Mouse (Mus musculus) midbrain, postnatal 0 days (tissue): Measurements from ENCODE around the gene Msantd2. TPM values are rescaled to one million over a fixed set of nuclear protein-coding genes. Genes with fewer than 3 reads are reported as not detected.
A peak's percentile ranks its signal among the peaks of the same experiment; 100 is the strongest.

Source experiments
- ATAC-seq: fragments of 200-750 bp; cut with Nextera tagmentation; 2 replicates; pipeline ENCODE4 v1.8.0; 2017; ENCODE audit warnings: moderate number of reproducible peaks, mild to moderate bottlenecking, moderate TSS enrichment, moderate library complexity; ENCODE audit not compliant: low FRiP score
- DNase-seq: peaks from one replicate; pipeline ENCODE4 v3.0.0-alpha.2; 2015; ENCODE audit warnings: low spot score
- H3K27ac ChIP-seq: fragments of 300-500 bp; sonication (generic); 2 replicates; pipeline ENCODE4 v1.5.1; 2014; ENCODE audit warnings: low read depth, mild to moderate bottlenecking, low read length, mixed read lengths
- H3K27me3 ChIP-seq: fragments of 300-500 bp; sonication (generic); 2 replicates; pipeline ENCODE4 v1.6.1; 2014; ENCODE audit warnings: low read length, control low read depth, mixed read lengths; ENCODE audit not compliant: insufficient read depth
- H3K36me3 ChIP-seq: fragments of 300-500 bp; sonication (generic); 2 replicates; pipeline ENCODE4 v1.6.1; 2014; ENCODE audit warnings: low read length, control low read depth, mixed read lengths; ENCODE audit not compliant: insufficient read depth
- H3K4me1 ChIP-seq: fragments of 300-500 bp; sonication (generic); 2 replicates; pipeline ENCODE4 v1.6.1; 2014; ENCODE audit warnings: mild to moderate bottlenecking, control low read depth, antibody characterized with exemption, low read length, mixed read lengths; ENCODE audit not compliant: insufficient read depth
- H3K4me2 ChIP-seq: fragments of 300-500 bp; sonication (generic); 2 replicates; pipeline ENCODE4 v1.6.1; 2014; ENCODE audit warnings: low read depth, mild to moderate bottlenecking, low read length, mixed read lengths; ENCODE audit not compliant: poor library complexity, severe bottlenecking
- H3K4me3 ChIP-seq: fragments of 300-500 bp; sonication (generic); 2 replicates; pipeline ENCODE4 v1.5.1; 2014; ENCODE audit warnings: low read depth, mild to moderate bottlenecking, low read length, moderate library complexity
- H3K9ac ChIP-seq: fragments of 300-500 bp; sonication (generic); replicated peaks from 2 replicates; pipeline ENCODE4 v1.6.1; 2014; ENCODE audit warnings: mild to moderate bottlenecking, low read length, moderate library complexity, mixed read lengths; ENCODE audit not compliant: poor library complexity, severe bottlenecking
- H3K9me3 ChIP-seq: fragments of 300-500 bp; sonication (generic); 2 replicates; pipeline ENCODE4 v1.6.1; 2016; ENCODE audit warnings: low read length, control low read depth
- CTCF ChIP-seq: IDR thresholded peaks from 2 replicates; pipeline ENCODE4 v1.5.1; 2016; ENCODE audit warnings: antibody characterized with exemption, mild to moderate bottlenecking
- WGBS: fragments of 180-500 bp; shearing (Covaris S2); extraction: QIAGEN DNeasy Blood & Tissue Kit; methylation state at CpG from one replicate; pipeline ENCODE4 v1.1.7; 2014; 5-methylcytosine and 5-hydroxymethylcytosine counted together
- polyA plus RNA-seq: library from polyadenylated mRNA; unstranded; fragments of >200 nt; fragmentation: Nextera tagmentation; extraction: Ambion mirVana; gene quantifications from 2 replicates; pipeline ENCODE4 v1.2.1, GENCODE M21; 2015
- total RNA-seq: library from RNA; depleted of rRNA; stranded (reverse); fragments of >200 nt; gene quantifications from 2 replicates; pipeline ENCODE4 v1.2.3, GENCODE M21; 2014

The Msantd2 gene
- total and polyA plus RNA-seq, 2 experiments from 2014 or later, result 20.5 to 37.0 TPM

- DNase-seq (no peak), ATAC-seq (no peak)
- TF ChIP-seq CTCF, result no peak
- no peaks in the 10 kb centered on the region for H3K27me3 ChIP-seq
- no peaks in the 10 kb centered on the region for H3K36me3 ChIP-seq
- H3K4me1 ChIP-seq, result 0 out of 2 replicates have a peak, but pooled peaks cover 4% of the 10 kb centered on the region
- no peak overlapping the region for H3K27ac ChIP-seq
- WGBS, result 81% methylated on average over 3 of the region's 3 CpGs
- H3K4me2 ChIP-seq, result no peak overlapping the region
- no peak overlapping the region for H3K9ac ChIP-seq
- no peak overlapping the region for H3K4me3 ChIP-seq
- H3K9me3 ChIP-seq, result no peaks in the 10 kb centered on the region
Measured at GRCm38 (mm10) chr9:37495761-37496160, 6.6 kb downstream of the Msantd2 start.

GRCm38 (mm10) chr9:37496325-37496724 lies 7.2 kb downstream of the Msantd2 start:
- no peak overlapping the region for H3K27ac ChIP-seq
- H3K4me2 ChIP-seq, result no peak overlapping the region
- ATAC-seq (no peak), DNase-seq (no peak)
- H3K9ac ChIP-seq, result no peak overlapping the region
- H3K27me3 ChIP-seq, result no peaks in the 10 kb centered on the region
- no peak overlapping the region for H3K4me3 ChIP-seq
- H3K36me3 ChIP-seq, result no peaks in the 10 kb centered on the region
- no peaks in the 10 kb centered on the region for H3K9me3 ChIP-seq
- H3K4me1 ChIP-seq, result 0 out of 2 replicates have a peak, but pooled peaks cover 4% of the 10 kb centered on the region
- no peak for TF ChIP-seq CTCF

GRCm38 (mm10) chr9:37500201-37500600 lies 11.1 kb downstream of the Msantd2 start:
- no peaks in the 10 kb centered on the region for H3K36me3 ChIP-seq
- DNase-seq (no peak), ATAC-seq (no peak)
- no peak overlapping the region for H3K4me2 ChIP-seq
- no peaks in the 10 kb centered on the region for H3K27me3 ChIP-seq
- no peaks in the 10 kb centered on the region for H3K4me1 ChIP-seq
- H3K9ac ChIP-seq, result no peak overlapping the region
- H3K9me3 ChIP-seq, result no peaks in the 10 kb centered on the region
- no peak overlapping the region for H3K4me3 ChIP-seq
- no peak overlapping the region for H3K27ac ChIP-seq
- 70% methylated on average over 3 of the region's 3 CpGs for WGBS
- no peak for TF ChIP-seq CTCF

GRCm38 (mm10) chr9:37501170-37501569 lies 12.1 kb downstream of the Msantd2 start:
- DNase-seq, result no peak
- H3K27ac ChIP-seq, result no peak overlapping the region
- no peak for TF ChIP-seq CTCF

GRCm38 (mm10) chr9:37504348-37504747 lies 15.2 kb downstream of the Msantd2 start:
- no peaks in the 10 kb centered on the region for H3K36me3 ChIP-seq
- H3K4me3 ChIP-seq, result no peak overlapping the region
- H3K9ac ChIP-seq, result no peak overlapping the region
- H3K27ac ChIP-seq, result no peak overlapping the region
- H3K9me3 ChIP-seq, result no peaks in the 10 kb centered on the region
- H3K4me1 ChIP-seq, result no peaks in the 10 kb centered on the region
- no peaks in the 10 kb centered on the region for H3K27me3 ChIP-seq
- ATAC-seq (no peak), DNase-seq (no peak)
- peak; percentile 36 for TF ChIP-seq CTCF
- H3K4me2 ChIP-seq, result no peak overlapping the region

More at GRCm38 (mm10) chr9:37501170-37501569, 12.1 kb downstream of the Msantd2 start:
- 90% methylated on average over 1 of the region's 1 CpGs for WGBS
- H3K4me2 ChIP-seq, result no peak overlapping the region
- no peaks in the 10 kb centered on the region for H3K27me3 ChIP-seq
- no peaks in the 10 kb centered on the region for H3K9me3 ChIP-seq
- no peak overlapping the region for H3K4me3 ChIP-seq
- H3K4me1 ChIP-seq, result no peaks in the 10 kb centered on the region
- H3K9ac ChIP-seq, result no peak overlapping the region
- H3K36me3 ChIP-seq, result no peaks in the 10 kb centered on the region
- no peak for ATAC-seq

GRCm38 (mm10) chr9:37506023-37506422 lies 16.9 kb downstream of the Msantd2 start:
- Histone ChIP-seq H3K36me3 (no peaks in the 10 kb centered on the region), H3K4me3 (no peak overlapping the region), H3K4me2 (no peak overlapping the region), H3K27me3 (no peaks in the 10 kb centered on the region), H3K4me1 (no peaks in the 10 kb centered on the region), H3K9ac (no peak overlapping the region), H3K9me3 (no peaks in the 10 kb centered on the region), H3K27ac (no peak overlapping the region)
- DNase-seq (no peak), ATAC-seq (no peak)
- 96% methylated on average over 1 of the region's 1 CpGs for WGBS
- TF ChIP-seq CTCF, result no peak
